Mouse (Mus musculus) skeletal muscle tissue, postnatal 0 days (tissue): ENCODE results near the gene BC049762. TPM values are rescaled to one million over a fixed set of nuclear protein-coding genes. Genes with fewer than 3 reads are reported as not detected.

Experiments
- polyA plus RNA-seq: library from polyadenylated mRNA; unstranded; fragments of >200 nt; fragmentation: Nextera tagmentation; extraction: Ambion mirVana; gene quantifications from 2 replicates; pipeline ENCODE4 v1.2.1, GENCODE M21; 2015

Gene BC049762
- polyA plus RNA-seq = 0.18 and 0.46 TPM in 2 replicates

DNA sequence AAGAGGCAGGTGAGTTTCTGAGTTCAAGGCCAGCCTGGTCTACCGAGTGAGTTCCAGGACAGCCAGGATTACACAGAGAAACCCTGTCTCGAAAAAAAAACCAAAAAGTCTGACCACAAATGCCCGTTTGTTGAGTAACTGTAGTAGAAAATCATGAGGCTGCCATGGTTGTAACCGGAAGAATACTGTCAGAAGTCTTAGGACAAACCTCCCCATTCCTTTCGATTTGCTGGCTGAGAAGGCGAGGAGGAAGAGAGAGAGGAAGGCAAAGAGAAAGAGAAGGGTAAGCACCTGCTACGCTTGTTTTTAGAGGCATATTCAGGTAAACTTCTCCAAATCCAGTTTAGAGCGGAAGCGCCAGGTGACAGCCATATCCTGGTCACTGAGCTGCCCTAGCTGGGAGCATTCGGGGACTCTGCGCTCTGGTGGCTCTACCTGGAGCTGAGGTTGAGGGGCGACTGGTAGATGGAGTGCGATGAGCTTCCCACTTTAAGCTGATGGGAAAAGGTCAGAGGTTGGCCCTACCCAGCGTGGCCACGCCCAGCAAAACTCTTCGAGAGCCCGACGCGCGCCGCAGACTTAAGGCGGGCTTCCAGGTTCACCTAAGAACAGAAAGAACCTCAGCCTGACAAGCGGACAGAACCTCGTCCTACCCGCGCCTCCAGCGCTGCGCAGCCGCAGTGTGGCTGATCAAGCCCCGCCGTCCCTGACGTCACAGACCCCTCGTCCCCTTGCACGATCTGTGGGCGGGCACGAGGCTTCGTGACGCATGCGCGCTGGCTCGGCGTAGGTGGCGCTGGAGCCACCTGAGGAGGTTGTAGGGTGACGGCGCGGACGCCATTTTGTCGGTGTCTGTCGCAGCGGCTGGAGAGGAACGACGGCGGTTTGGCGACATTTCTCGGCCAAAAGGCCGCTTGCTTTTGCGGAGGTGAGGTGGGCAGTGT is at the start of gene BC049762:
Gene BC049762 (minus strand): TSS at position 705 of the 944 bp plus-strand sequence.

DNA sequence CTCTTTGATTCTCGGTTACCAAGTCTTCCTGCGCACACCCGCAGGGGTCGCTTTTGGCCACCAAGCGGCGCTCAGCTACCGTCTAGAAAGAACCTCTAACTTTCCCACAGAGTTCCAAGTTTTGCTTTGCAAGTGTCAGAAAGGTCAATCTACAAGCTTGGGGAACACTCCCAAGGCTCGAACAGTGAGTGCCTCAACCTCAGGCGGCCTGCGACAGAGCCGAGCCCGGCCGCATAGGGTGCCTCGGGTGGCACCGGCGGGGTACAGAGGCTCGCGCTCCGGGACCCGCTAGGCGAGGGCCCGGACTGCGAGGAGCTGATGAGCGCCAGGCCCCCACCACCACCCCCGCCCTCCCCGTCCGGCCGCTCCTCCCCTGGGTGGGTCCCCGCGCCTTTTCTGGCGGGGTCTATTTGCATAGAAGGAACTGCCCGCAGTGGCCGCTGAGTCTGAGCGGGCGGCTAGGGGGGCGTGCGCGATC is 26.8 kb upstream of the BC049762 start, which contains the start of gene Col23a1:
Gene Col23a1 (plus strand): TSS at position 357 of the 478 bp plus-strand sequence.

GRCm38 (mm10) chr11:51261680-51262219 is 1.1 kb downstream of the BC049762 start, which contains the start of gene Clk4:
Clk4 (plus strand) TSS chr11:51261730.

DNA sequence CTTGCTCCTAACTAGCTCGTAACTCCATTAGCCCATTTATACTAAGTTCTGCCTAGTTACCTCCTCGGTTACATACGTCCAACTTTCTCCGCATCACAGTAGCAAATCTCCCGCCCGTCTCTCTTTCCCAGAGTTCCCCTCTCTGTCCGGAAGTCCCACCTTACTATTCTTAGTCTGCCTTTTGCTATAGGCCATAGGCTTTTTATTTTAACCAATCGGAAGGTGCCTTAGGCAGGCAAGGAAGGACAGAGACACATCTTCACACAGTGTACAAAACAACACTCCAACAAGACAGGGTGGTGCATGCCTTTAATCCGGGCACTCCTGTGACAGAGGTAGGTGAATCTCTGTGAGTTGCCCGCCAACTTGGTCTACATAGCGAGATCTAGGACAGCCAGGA is 42.5 kb downstream of the BC049762 start, which contains the start of gene Gm12569:
Gene Gm12569 (plus strand): TSS at position 166 of the 400 bp plus-strand sequence.

Other genes starting within 250 kb of the BC049762 start
- not detected in 2 replicates for gene Olfr54, start 248.8 kb downstream of the BC049762 start, polyA plus RNA-seq
- gene Olfr1375, start 214.9 kb downstream of the BC049762 start, polyA plus RNA-seq = not detected in 2 replicates
- gene Zfp354a, start 203.8 kb downstream of the BC049762 start, polyA plus RNA-seq = 4.1 TPM in 2 replicates
- gene Gm12569, start 42.6 kb downstream of the BC049762 start, polyA plus RNA-seq = not detected in 2 replicates
- 48.6 and 51.9 TPM in 2 replicates for gene Clk4, start 1.3 kb downstream of the BC049762 start, polyA plus RNA-seq
- gene Col23a1, start 26.9 kb upstream of the BC049762 start, polyA plus RNA-seq = 15.6 and 19.7 TPM in 2 replicates